Mouse (Mus musculus): ENCODE results near the gene Cfl1. TPM values are rescaled to one million over a fixed set of nuclear protein-coding genes. Genes with fewer than 3 reads are reported as not detected.

Gene Cfl1
- polyA plus RNA-seq, 1 experiment from 2014 or later, result 3,187 TPM

DNA sequence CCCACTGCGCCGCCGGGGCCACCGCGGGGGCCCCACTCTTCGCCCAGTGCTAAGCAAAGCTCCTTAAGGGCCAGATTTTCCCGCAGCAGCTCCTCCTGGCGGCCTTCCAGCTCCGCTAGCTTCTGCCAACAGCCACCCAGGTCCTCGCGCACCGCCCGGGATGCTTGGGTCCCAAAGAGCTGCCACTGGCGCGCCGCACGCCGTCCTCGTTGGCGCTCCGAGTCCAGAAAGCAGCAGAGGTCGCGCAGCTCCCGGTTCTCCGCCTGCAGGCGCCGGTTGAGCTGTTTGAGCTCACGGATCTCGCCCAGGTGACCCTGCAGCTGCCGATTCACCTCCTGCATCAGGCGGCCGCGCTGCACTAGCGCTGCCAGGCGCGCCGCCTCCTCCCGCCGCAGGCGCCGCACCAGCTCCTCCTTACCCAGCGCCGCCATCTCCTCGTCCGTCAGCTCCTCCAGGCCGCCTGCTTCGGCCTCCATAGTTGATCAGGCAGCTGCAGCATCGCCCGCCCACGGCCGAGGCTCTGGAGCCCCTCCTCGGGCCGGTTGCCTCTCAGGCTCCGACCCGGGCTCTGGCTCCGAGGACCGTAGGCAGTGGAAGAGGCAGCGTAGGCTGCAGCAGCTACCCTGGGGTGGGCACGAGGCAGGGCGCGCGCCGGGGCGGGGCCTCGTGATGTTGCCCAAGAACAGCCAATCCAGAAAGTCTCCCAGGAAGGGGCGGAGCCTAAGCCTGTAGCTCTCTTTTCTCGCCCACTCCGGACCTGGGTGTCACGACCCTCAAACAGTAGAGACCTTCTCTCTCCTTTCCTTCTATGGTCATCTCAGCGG is 33.1 kb upstream of the Cfl1 start:
- peaks cover 43% of the 10 kb centered on the region for H3K4me1 ChIP-seq
- H3K9ac ChIP-seq (replicated peaks), result peak overlapping the region; percentile 83
- peaks cover 10% of the 10 kb centered on the region; the same call in 1 of the 2 replicates for H3K36me3 ChIP-seq
- peak; percentile 93 for ATAC-seq (ENCODE audit: low FRiP score, low read depth)
- H3K4me3 ChIP-seq, result peak overlapping the region; percentile 72
- WGBS, result under 1% methylated on average over 70 of the region's 70 CpGs
- H3K27me3 ChIP-seq, result peaks cover 15% of the 10 kb centered on the region
- H3K9me3 ChIP-seq, result no peaks in the 10 kb centered on the region
- H3K4me2 ChIP-seq (replicated peaks), result peak overlapping the region; percentile 98
- H3K27ac ChIP-seq (replicated peaks), result peak overlapping the region; percentile 87

DNA sequence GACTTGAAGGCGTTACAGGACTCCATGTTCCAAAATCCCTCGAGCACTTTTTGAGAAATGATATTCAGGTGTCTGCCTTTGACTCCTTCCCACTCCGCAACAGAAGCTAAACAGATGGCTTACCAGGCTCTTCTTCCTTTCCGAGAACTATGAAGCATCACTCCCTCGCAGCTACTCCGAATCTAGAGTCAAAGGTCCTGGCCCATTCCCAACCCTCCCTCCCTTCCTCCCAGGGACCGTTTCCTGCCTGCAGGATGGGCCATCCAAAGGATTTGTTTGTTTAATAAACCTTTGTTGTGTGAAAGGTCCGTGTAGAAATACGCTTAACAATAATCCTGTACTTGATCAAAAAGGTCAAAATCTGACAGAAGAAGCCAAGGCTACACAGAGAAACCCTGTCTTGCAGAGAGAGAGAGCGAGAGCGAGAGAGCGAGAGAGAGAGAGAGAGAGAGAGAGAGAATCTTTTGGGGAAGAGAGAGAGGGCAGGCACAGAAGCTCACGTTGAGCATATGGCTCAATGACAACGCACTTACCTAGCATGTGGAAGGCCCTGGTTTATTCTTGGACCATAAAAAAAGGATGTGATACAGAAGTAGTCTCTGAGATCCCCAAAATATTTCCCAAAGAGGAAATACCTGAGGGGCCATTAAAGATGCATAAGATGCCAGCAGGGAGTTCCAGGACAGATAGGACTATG is 32.4 kb upstream of the Cfl1 start, which contains the start of gene Ccdc85b:
Gene Ccdc85b (minus strand): TSS at position 149 of the 697 bp plus-strand sequence.
- WGBS, result 16% methylated on average over 14 of the region's 14 CpGs
- peaks cover 15% of the 10 kb centered on the region for H3K27me3 ChIP-seq
- peak within 1 kb of the TSS; percentile 72 for H3K4me3 ChIP-seq
- H3K36me3 ChIP-seq, result peaks cover 16% of the 10 kb centered on the region
- no peaks in the 10 kb centered on the region for H3K9me3 ChIP-seq
- H3K4me2 ChIP-seq (replicated peaks), result peak within 1 kb of the TSS; percentile 98
- peak within 1 kb of the TSS; percentile 83 for H3K9ac ChIP-seq (replicated peaks)
- H3K4me1 ChIP-seq, result peaks cover 43% of the 10 kb centered on the region
- no peak for ATAC-seq (ENCODE audit: low FRiP score, low read depth)
- peak within 1 kb of the TSS; percentile 87 for H3K27ac ChIP-seq (replicated peaks)

DNA sequence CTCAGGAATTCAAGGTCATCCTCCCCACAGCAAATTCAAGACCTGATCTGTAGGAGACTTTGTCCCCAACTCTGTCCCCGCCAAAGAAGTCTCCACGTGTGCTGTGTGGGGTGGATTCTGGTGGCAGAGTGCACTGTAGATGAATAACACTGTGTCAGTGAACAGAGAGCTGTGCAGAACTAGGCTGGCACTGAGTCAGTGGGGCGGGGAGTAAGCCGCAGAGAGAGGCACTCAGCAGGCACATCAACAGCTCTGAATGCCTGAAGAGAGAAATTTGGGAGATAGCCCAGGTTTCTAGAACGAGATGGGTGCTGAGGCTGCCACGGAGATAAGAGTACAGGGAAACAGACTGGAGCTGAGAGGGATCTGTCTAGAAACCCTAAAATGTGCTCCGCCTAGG is 31.2 kb upstream of the Cfl1 start:
- Histone ChIP-seq H3K36me3 (peaks cover 19% of the 10 kb centered on the region), H3K9me3 (no peaks in the 10 kb centered on the region), H3K4me2 (replicated peaks) (no peak overlapping the region), H3K27ac (replicated peaks) (no peak overlapping the region), H3K4me1 (peaks cover 47% of the 10 kb centered on the region), H3K4me3 (no peak overlapping the region), H3K27me3 (peaks cover 15% of the 10 kb centered on the region), H3K9ac (replicated peaks) (no peak overlapping the region)
- no peak for ATAC-seq (ENCODE audit: low FRiP score, low read depth)
- WGBS, result 73% methylated on average over 7 of the region's 7 CpGs

DNA sequence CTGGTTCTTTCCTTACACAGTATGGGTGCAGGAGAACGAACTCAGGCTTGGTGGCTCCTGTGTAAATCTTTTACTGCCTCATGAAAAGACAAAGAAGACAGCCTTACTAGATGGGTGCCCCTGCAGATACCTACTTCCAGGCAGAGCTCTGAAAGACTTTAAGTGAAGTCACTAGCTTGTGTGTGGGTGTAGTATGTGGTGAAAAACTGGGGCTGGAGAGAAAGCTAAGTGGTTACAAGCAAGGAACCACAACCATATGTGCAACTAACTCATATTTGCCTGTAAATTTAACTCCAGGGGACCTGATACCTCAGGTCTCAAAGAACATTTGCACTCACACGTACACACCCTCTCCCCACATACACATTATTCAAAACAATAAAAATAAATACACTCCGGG is 30.4 kb upstream of the Cfl1 start:
- Histone ChIP-seq H3K4me2 (replicated peaks) (peak overlapping the region; percentile 98), H3K4me3 (peak overlapping the region; percentile 81), H3K9ac (replicated peaks) (peak overlapping the region; percentile 82), H3K36me3 (peaks cover 16% of the 10 kb centered on the region), H3K27me3 (peaks cover 15% of the 10 kb centered on the region), H3K9me3 (no peaks in the 10 kb centered on the region), H3K4me1 (peaks cover 53% of the 10 kb centered on the region), H3K27ac (replicated peaks) (peak overlapping the region; percentile 73)
- WGBS, result 28% methylated on average over 3 of the region's 3 CpGs
- no peak for ATAC-seq (ENCODE audit: low FRiP score, low read depth)

DNA sequence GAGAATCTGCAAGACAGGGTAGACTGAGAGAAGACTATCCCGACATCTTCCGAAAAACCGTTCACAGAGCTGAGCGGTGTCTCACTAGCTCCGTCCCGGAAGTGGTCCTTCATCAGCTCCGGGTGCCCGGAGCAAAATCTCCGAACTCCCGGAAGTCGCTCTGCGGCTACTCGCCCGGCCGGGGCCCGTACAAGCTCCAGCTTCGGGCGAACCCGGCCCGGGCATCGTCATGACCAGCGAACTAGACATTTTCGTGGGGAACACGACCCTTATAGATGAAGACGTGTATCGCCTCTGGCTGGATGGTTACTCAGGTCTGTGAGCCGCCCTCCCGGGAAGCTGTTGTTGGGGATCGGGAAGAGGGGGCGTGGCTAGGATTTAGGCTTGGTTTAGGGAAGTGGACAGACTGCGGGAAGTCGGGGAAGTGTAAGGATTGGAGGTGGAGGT is 29.8 kb upstream of the Cfl1 start, which contains the start of gene Fibp:
Gene Fibp (plus strand): TSS at position 151 of the 447 bp plus-strand sequence.
- Histone ChIP-seq H3K9ac (replicated peaks) (peak within 1 kb of the TSS; percentile 82), H3K4me2 (replicated peaks) (peak within 1 kb of the TSS; percentile 98), H3K36me3 (peaks cover 22% of the 10 kb centered on the region), H3K9me3 (no peaks in the 10 kb centered on the region), H3K27ac (replicated peaks) (peak within 1 kb of the TSS; percentile 73), H3K4me3 (peak within 1 kb of the TSS; percentile 81), H3K27me3 (peaks cover 15% of the 10 kb centered on the region), H3K4me1 (peaks cover 47% of the 10 kb centered on the region)
- ATAC-seq (ENCODE audit: low FRiP score, low read depth), result peak; percentile 57
- WGBS, result under 1% methylated on average over 32 of the region's 32 CpGs

DNA sequence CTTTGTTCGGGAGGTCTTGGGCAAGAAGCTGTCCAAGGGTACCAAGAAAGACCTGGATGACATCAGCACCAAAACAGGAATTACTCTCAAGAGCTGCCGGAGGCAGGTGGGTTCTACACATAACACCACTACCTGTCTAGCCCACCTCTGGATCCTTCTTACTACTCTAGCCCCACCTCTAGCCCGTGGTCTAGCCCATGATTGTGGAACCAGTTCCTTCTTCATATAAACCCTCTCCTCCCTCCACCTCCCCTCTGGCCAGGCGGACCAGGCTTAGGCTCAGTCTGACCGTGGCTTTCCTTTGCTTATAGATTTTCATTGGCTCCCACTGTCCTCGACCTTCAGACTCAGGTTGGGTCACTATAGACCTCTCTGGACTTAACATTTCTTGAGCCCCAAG is 28.8 kb upstream of the Cfl1 start:
- Histone ChIP-seq H3K27me3 (peaks cover 15% of the 10 kb centered on the region), H3K9me3 (no peaks in the 10 kb centered on the region), H3K4me1 (peaks cover 37% of the 10 kb centered on the region), H3K36me3 (peaks cover 31% of the 10 kb centered on the region), H3K4me3 (peak overlapping the region; percentile 81), H3K9ac (replicated peaks) (peak overlapping the region; percentile 82; the same call in 1 of the 2 replicates), H3K4me2 (replicated peaks) (peak overlapping the region; percentile 98), H3K27ac (replicated peaks) (no peak overlapping the region)
- no peak for ATAC-seq (ENCODE audit: low FRiP score, low read depth)
- WGBS, result 88% methylated on average over 6 of the region's 6 CpGs

DNA sequence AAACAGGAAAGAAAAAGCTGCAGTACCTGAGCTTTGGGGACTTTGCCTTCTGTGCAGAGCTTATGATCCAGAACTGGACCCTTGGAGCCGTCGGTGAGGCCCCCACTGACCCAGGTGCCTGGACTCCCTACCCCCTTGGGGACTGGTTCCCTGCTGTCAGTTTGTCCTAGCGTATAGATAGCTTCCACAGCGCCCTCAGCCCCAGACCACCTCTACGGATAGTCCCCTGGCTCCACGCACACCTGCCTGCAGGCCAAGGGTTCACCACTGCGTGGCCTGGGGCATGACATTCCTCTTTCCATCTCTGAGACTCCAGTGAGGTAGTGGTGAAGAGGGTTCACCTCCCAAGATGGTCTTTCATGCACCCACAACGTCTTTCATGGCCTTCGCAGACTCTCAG is 27.0 kb upstream of the Cfl1 start:
- Histone ChIP-seq H3K27ac (replicated peaks) (no peak overlapping the region), H3K36me3 (peaks cover 46% of the 10 kb centered on the region), H3K9ac (replicated peaks) (no peak overlapping the region), H3K9me3 (no peaks in the 10 kb centered on the region), H3K4me2 (replicated peaks) (no peak overlapping the region), H3K4me3 (no peak overlapping the region), H3K4me1 (peaks cover 28% of the 10 kb centered on the region), H3K27me3 (peaks cover 13% of the 10 kb centered on the region)
- 91% methylated on average over 9 of the region's 9 CpGs for whole genome bisulfite sequencing
- ATAC-seq (ENCODE audit: low FRiP score, low read depth), result no peak

DNA sequence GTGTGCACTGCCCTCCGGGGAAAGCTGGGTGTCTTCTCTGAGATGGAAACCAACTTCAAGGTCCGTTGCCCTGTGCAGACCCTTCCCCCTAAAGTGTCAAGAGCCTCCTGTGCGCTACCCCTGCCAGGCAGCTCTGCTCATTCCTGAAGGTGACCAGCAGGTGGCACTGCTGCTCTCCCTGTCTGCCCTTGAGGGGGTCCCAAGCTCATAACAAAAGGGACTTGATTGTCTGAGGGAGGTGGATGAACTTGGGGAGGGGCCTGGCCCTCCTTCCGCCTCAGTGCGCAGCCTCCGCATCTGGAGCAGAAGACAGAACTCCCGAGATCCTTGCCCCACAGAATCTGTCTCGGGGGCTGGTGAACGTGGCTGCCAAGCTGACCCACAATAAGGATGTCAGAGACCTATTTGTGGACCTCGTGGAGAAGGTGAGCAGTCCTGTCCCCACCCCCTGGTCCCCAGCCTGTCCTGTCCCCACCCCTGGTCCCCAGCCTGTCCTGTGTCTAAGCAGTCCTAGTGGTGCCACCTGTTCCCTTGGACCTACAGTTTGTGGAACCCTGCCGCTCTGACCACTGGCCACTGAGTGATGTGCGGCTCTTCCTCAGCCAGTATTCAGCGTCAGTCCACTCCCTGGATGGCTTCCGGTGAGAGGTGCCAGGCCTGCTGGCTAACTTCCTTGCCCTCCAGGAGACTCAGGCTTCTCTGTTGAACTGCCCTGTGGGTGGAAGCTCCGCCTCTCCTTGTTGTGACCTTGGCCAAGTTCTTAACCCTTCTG is 26.3 kb upstream of the Cfl1 start:
- peak; percentile 69 for ATAC-seq (ENCODE audit: low FRiP score, low read depth)
- Histone ChIP-seq H3K27me3 (peaks cover 5% of the 10 kb centered on the region), H3K4me2 (replicated peaks) (peak overlapping the region; percentile 46), H3K9me3 (no peaks in the 10 kb centered on the region), H3K9ac (replicated peaks) (peak overlapping the region; percentile 52; the same call in 1 of the 2 replicates), H3K27ac (replicated peaks) (peak overlapping the region; percentile 21; the same call in 1 of the 2 replicates), H3K36me3 (peaks cover 46% of the 10 kb centered on the region), H3K4me3 (peak overlapping the region; percentile 30), H3K4me1 (peaks cover 26% of the 10 kb centered on the region)
- 46% methylated on average over 15 of the region's 15 CpGs for WGBS

DNA sequence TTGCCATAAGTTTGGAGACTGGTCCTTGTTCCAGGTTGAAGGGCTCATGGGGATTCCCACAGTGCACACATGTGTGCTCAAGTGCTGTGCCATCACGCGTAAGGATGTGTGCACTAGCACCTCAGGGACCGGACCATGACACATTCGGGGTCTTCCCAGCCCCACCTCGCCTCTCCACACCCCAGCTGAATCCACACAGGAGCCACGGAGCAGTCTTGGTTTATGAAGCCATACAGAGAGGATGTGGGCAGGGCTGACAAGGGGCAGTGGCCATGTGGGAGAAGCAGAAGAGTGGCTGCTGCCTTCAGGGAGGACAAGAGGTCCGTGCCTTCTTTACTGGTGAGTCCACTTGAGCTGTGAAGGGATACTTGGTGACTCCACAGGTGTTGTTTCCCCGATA is 25.2 kb upstream of the Cfl1 start:
- peaks cover 46% of the 10 kb centered on the region for H3K36me3 ChIP-seq
- WGBS, result 93% methylated on average over 8 of the region's 8 CpGs

DNA sequence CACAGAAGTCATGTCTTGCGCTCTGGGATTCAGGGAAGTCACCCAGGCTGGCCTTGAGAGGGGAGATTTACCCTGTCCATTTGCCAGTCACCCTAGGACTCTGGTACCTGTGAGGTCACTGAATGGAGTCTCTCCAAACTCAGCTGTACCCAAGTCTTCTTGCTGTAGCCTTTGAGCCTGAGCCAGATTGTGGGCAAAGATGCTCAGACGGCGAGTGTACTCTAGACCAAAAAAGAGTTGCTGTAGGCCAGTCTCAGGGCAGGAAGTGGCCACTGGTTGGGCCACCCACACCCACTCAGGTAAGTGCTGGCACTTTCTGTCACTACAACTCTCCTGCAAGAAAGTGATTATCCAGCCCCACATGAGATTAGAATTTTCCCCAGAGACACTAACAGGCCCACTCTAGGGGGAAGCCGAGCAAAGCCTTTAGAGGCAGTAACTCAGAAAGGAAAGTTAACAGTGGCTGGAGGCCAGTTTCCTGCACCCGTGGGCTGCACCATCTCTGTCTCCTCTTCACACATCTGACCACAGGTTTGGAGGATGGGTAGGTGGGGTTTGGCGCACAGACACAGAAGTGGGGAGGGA is 23.2 kb upstream of the Cfl1 start:
- H3K4me1 ChIP-seq, result peaks cover 10% of the 10 kb centered on the region
- H3K27me3 ChIP-seq, result no peaks in the 10 kb centered on the region
- WGBS, result 93% methylated on average over 6 of the region's 6 CpGs
- ATAC-seq (ENCODE audit: low FRiP score, low read depth), result no peak
- peaks cover 46% of the 10 kb centered on the region for H3K36me3 ChIP-seq
- no peak overlapping the region for H3K9ac ChIP-seq (replicated peaks)
- H3K4me2 ChIP-seq (replicated peaks), result no peak overlapping the region
- H3K9me3 ChIP-seq, result no peaks in the 10 kb centered on the region
- H3K27ac ChIP-seq (replicated peaks), result no peak overlapping the region
- H3K4me3 ChIP-seq, result no peak overlapping the region

More for the DNA sequence above, 25.2 kb upstream of the Cfl1 start:
- H3K9me3 ChIP-seq, result no peaks in the 10 kb centered on the region
- no peak overlapping the region for H3K9ac ChIP-seq (replicated peaks)
- H3K4me1 ChIP-seq, result peaks cover 22% of the 10 kb centered on the region
- no peak for ATAC-seq (ENCODE audit: low FRiP score, low read depth)
- no peak overlapping the region for H3K27ac ChIP-seq (replicated peaks)
- H3K27me3 ChIP-seq, result no peaks in the 10 kb centered on the region
- no peak overlapping the region for H3K4me3 ChIP-seq
- H3K4me2 ChIP-seq (replicated peaks), result no peak overlapping the region

DNA sequence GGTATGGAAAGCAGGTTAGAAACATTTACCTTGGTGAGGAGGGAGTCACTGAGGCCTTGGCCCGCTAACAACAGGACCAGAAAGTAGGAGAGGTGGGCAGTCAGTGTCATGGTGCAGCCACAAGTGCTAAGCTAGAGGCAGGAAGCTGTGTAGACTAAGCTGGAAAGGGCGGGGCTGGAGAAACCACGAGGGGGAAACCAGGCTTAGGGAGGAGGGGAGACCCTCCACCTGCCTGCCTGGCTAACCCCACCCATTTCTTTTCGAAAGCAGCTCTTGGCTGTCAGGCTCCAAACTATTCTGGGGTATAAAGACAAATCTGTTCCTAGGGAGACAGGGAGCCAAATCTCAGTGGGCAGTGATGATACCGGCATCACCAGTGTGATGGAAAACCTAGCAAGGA is 21.9 kb upstream of the Cfl1 start, which contains the start of gene Ctsw:
Gene Ctsw (minus strand): TSS at position 134 of the 400 bp plus-strand sequence.
- H3K9me3 ChIP-seq, result no peaks in the 10 kb centered on the region
- 59% methylated on average over 5 of the region's 5 CpGs for WGBS
- no peak for ATAC-seq (ENCODE audit: low FRiP score, low read depth)
- no peak within 1 kb of the TSS for H3K4me3 ChIP-seq
- H3K36me3 ChIP-seq, result peaks cover 35% of the 10 kb centered on the region
- H3K4me1 ChIP-seq, result peaks cover 10% of the 10 kb centered on the region
- H3K27ac ChIP-seq (replicated peaks), result no peak within 1 kb of the TSS
- H3K27me3 ChIP-seq, result no peaks in the 10 kb centered on the region
- H3K9ac ChIP-seq (replicated peaks), result no peak within 1 kb of the TSS
- no peak within 1 kb of the TSS for H3K4me2 ChIP-seq (replicated peaks)

All from midbrain, embryonic 12.5 days (tissue).